Mouse (Mus musculus) frontal cortex, postnatal 25 days (tissue): Measurements from ENCODE around the gene Tmem108.

Source experiments
- DNase-seq, 2 experiments: peaks; one replicate each; pipeline ENCODE4 v3.0.0; 2022; ENCODE audit warnings: low spot score in 2 of 2

Gene Tmem108

DNA sequence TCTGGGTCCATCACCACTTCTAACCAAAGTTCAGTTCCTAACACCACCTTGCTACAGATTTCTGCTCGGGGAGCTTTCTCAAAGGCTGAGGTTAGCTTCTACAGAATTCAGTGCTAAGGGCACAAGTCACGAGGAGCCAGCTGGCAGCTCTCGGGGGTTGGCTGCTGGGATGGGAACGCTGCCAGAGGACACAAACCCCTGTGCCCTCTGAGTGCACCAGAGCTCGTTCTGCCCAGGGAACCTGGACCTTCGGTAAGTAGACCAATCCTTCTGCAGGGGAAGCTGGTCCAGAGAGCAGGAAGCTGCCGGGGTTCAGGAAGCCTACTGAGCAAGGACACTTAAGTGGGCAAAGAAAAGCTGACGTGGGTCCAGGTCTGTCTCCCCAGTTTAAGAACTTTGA, 40.6 kb downstream of the Tmem108 start:
- no peak for DNase-seq

DNA sequence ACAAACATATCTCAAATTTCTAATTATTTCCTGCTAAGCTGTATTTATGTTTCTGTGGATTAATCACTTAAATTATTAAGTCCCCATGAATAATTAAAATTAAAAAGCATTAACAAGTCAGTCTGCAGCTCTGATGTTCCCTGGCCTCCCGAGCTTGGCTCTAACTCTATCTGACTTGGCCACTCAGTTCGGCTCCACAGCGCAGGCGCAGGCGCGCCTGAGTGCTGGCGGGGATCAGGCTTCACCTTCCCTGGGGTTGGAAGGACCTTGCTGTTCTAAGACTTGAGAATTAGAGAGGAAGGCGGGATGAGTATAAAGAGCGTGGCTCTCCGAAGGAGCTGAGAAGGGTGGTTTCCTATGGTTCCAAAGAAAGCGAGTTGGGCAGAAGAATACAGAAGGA, 41.6 kb downstream of the Tmem108 start:
- no peak for DNase-seq

DNA sequence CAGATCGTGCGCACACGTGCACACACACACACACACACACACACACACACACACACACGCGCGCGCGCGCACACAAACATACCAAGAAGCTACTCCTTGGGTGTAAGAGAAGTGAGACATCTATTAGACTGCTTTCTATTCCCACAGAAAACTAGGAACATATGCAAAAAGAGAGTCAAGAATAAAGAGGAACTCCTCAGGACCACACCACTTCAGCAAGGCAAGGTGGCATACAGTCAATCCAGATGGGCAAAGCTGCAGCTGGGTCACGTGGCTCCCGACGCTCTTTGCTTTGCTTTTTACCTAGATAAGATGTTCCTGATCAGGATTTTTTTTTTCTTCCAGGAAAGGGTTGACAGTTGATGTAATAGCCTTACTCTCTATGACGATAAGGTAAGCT, 45.6 kb downstream of the Tmem108 start:
- no peak for DNase-seq

DNA sequence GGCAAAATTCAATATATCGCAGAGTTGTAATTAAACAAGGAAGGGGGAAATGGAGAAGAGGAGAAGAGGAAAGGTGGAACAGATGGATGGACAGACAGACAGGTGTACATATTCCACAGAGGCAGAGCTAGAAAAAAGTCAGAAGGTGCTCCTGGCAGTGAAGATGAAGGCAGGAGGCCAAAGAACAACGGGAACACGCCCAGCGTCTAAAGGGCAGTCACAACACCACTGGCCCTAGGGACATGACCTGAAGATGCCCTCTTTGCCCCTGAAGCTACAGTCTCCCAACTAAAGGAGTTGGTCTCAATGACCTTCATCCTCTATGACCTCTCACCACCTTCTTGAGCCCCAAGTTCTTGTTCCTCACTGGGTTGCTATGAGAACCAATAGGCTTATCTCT, 46.3 kb downstream of the Tmem108 start:
- DNase-seq: no peak

DNA sequence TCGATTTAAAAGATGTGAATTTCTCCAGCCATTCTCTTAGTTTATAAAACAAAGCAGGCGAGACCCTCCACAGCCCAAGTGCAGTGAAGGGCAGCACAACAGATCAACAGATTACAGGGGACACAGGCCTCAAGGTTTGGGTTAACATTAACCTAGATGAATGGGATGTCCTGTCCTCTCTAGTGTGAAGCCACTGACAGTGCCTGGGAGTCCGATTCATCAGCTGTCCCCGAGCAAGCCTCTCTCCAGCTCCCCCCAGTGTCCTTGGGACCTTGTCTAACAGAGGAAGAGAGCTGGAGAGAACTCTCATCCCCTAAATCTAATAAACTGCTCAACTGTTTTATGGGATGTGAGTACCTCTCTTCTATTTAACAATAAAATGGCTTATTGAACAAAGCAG, 48.4 kb downstream of the Tmem108 start:
- no peak for DNase-seq

DNA sequence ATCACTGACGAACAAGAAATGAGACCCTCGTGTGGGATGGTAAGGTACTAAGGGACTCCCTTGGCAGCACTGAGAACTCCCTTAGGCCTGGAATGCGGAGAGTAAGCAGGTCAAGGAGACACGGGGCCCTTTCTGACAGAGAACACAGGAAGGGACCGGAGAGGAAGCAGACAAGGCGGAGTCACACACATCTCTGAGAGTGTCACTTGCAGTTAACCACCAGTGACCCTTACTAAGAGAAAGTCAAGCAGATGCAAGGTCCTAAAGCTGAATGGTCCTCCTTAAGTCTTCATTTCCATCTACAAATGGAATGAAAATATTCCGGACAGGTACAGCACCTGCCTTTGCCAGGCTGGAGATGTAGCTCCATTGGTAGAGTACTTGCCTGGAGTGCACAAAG, 48.9 kb downstream of the Tmem108 start:
- DNase-seq: no peak

DNA sequence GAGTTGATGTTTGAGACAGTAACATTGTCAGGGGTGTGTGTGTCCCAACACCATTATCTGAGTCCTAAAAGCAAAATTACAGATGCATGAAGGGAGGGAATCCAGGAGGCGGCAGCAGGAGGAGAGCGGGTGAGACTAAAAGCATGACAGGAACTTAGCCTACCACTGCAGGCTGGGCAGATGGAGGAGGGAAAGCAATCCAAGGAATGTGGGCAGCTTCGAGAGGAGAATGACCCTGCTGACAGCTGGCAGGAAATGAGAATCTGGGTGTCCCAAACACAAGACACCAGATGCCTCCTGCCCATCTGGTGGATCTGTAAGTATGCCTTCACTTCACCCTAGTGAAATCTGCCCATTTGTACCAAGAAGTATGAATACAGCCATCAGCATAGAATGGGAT, 51.9 kb downstream of the Tmem108 start:
- no peak for DNase-seq

DNA sequence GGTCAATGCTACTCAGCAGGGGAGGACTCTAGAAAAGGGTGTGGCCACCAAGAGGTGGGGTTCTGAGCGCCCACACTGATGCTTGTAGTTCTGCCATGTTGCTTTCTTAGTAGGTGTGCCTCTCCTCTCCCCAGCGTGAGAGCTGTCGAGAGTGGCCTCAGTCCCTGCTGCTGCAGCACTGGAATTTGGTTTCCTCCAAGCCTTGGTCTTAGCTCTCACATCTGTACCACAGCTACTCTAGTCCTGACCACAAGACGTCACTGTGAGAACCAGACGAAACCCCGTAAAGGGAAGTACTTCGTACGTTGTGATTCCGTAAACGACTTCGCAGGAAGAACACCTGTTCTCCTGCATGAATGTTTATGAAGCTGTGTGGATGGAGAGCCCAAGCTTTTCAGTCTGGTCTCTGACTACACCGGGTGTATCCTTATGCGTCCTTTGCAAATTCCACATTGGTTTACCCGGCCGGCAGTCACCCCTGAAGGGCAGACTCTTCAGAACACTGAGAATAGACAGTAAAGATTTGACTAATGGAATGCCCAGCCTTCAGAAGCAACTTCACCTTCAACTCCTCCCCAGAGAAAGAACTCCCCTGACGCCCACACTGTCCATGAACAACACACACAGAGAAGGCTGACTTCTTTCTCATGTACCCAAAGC, 53.0 kb downstream of the Tmem108 start:
- no peak for DNase-seq

DNA sequence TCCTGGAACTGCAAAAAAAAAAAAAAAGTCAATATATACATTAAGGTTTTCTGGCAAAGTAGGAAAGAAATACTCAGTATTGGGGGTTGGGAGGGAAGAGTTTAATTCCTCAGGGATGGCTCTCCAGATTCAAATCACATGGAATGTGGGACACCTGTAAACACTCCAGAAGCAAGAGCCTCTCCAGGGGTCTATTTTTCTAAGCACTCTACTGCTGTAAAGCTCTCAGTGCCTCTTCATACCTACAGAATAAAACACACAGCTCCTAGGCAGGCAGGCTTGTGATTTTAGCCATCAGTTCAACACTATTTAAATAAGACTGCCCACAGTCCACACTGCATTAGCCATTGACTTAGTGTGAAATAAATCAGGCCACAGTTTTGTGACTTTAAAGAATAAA, 53.8 kb downstream of the Tmem108 start:
- no peak for DNase-seq

DNA sequence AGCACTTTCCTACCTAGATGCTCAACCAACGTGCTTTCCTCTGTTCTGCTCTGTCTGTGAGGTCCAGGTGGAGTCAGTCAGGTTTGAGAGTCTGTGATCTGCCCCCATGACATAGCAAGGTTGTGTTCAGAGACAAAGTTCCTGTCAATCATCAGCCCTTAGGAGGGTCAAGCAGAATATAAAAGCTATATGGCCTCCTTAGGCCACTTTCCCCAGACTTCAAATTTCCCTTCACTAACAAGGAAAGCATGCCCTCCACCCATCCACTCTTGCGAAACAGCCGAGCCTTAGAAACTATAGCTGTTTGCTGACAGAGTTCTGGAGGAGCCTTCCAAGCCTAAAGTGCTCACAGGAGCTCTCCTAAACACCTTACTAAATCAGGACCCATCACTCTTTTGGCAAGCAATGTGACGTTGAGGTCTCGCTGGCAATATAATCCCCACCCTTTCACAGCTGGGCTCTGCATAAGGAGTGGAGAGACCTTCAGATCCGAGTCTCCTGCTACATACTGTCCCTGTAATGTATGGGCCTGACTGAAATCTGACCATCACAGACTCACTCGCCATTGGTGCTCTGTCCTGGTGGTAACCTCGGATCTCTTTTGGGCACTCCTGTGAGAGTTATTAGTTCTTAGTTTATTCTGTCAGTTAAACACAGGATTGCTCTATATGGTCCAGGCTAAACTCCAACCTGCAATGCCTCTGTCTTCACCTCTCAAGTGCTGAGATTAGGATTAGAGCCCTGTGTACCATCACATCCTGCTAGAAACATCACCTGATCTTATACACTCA, 54.4 kb downstream of the Tmem108 start:
- no peak for DNase-seq

DNA sequence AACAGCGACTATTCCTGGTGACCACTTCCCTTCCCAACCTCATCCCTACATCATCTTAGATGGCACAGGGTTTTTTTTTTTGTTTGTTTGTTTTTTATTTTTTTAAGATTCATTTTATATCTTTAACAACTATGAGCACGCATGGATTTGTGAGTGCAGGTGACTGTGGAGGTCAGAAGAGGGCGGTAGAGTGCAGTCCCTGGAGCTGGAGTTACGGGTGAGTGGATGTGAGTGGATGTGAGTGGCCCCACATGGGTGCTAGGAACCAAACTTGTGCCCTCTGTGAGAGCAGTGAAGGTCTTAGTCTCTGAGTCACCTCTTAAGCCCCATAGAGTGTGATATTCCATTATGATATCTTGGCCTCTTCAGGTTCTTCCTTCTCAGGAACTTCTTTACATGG, 55.9 kb downstream of the Tmem108 start:
- DNase-seq: no peak

DNA sequence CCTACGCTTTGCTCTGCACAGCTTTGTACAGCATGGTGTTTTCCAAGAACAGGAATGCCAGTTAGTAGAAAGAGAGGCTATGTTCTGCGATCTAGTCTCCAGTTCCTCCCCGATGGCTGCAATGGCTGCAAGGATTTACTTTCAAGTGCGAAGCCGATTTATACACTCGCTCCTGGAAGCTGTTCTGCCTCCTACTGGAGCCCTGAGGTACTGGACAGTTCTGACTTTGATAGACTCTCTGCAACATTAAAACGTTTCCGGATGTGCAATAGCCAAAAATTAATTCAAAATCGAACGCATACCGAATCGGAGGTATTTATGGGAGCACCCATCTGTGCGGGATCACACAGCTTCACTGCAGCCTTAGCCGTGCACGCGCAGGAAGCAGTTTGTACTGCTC, 58.6 kb downstream of the Tmem108 start:
- no peak for DNase-seq

DNA sequence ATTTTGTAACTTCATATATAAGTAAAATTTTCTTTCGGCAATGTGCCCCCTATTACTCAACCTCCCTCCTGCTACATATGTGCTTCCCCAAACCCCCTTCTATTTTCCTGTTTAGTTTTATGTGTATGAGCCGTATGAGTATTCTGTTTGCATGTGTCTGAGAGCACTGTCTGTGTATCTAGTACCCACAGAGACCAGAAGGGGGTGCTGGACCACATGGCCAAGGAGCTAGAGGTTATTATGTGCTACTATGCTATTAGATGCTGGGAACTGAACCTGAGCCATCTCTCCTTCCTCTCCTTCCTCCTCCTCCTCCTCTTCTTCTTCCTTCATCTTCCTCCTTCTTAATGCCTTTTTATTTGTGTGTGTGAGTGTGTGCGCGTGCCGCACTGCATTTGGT, 59.2 kb downstream of the Tmem108 start:
- no peak for DNase-seq

DNA sequence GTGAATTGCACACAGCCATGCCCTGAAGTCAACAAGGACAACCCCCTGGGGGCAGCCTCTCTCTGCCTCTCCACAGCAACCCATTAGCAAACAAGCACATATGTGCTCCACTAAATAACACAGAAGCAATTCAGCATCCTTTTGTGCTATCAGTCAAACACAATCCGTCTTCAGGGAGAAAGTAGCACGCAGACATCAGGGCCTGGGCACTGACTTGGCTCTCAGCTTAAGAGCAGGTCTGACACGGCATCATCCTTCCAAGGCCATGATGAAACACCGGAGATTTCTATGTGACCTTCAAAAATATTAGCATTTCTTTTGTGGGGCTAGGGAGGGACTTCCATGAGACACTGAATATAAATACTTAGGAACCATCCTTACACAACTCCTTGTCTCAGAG, 60.2 kb downstream of the Tmem108 start:
- DNase-seq: no peak

DNA sequence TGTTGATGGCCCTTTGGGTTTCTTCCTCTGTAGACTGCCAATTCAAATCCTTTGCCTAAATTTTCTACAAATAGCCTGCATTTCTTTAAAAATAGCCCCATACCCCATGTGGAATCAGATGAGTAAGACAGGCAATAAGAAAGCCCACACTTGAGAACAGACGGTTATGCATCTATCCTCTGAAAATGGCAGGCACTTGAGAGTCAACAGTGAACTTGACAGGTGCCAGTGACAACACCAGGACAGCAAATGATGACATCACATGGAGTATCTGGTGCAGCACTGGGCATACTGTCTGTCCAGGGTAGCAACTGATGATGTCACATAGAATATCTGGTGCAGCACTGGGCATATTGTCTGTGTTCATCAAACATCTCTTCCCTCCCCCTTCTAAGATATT, 61.4 kb downstream of the Tmem108 start:
- DNase-seq: no peak

DNA sequence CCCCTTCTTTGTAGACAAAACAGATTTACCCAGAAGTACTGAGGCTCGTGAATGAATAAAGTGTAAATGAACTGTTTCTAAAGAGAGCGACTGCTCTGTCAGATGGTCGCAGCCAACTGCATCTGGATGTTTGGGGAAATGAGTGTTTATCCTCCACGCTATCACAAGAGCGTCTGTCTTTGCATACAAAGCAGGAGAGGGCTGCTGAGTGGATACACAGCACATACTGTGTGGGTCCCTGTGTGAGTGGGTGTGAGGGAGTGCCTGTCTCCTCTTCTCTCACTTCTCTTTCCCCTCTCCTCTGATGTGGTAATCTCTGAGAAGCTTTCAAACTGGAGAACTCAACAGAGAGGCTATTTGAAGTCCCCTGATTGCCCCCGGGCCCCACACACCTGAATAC, 64.7 kb downstream of the Tmem108 start:
- DNase-seq: no peak

DNA sequence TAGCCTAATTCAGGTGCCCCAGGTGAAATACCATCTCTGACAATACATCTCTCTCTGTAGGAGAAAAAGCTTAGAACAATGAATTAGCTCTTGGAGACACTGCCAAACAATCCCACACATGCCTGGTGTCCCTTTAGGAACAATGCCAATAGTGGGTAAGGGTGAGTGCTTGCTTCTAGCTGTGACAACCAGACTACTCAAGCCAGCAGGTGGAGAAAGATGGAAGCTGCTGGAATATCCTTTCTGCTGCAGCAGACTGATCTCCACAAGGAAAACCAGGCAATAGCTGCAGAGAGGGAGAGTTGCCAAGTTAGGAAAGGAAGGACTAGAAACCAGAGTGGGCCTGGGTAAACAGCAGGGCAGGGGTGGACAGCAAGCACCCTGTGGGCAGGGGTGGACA, 67.8 kb downstream of the Tmem108 start:
- DNase-seq: no peak

DNA sequence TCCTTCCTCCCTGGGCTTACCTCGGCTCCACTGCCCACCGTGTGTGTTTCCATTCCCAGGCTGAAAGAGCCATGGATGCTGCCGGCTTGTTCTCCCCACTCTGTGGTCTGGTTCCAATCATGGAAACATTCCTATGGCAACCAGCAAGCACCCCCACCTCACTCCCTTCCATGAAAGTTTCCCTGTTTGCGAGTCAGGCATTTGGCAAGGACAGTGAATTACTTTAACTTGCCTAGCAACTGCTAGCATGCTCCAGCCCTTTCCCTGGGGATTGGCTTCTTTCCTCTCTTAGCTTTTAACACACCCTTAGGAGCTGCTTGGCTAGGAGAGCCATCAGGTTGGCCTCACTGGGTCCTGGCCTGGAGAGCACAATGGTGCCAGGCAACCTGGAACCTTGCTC, 68.9 kb downstream of the Tmem108 start:
- DNase-seq: peak in 1 of 2 experiments; percentile 36

DNA sequence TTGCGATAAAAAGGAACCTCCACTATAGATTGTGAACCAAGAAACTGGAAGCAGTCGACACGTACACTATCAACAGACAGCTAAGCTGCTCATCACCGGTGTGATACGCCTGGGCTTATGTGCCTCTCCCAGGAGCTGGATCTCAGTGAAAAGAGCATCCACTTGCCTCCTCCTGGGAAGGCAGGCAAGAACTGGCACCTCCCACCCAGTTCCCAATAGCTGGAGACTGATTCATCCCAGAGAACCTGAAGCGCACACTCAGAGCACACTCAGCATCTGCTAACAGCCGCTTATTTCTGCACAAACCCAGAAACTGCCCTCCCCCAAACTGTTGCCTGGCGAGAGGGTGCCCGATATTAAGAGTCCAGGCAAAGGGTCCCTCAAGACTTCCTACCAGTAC, 69.8 kb downstream of the Tmem108 start:
- DNase-seq: no peak

DNA sequence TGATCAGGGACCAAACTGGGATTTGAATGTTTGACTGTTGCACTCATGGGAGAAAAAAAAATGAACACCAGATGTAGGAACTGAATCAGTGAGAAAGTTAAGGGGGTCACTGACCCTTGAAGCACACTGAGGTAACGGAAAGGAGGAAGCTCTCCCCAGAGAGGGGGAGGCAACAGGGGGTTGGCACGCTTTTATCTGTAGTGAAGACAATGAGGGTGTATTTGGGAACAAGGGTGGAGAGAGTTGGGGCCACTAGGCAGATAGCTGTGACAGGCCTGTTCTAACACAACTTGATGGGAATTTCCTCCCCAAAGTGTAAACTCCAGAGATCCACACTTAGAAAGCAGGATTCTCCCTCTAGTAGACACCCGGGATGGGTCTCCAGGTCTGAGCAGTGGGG, 71.2 kb downstream of the Tmem108 start:
- DNase-seq: no peak

DNA sequence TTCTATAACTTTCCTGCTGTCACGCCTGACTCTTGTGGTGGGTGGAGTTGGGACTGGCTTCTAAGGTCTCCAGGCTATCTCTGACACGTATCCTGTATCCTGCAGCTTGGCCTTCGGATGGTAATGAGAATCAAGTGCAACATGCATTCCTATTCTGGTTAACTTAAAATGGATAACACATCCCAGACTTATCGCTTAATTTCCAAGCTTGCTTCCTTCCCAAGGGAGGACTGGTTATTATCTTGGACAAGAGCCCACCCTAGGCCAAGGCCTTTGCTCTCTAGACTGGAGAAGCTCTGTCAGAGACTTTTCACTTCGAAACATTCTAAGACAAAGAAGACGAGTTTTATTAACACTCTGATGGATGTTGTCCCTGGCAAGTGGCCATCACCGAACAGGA, 71.9 kb downstream of the Tmem108 start:
- DNase-seq: no peak

DNA sequence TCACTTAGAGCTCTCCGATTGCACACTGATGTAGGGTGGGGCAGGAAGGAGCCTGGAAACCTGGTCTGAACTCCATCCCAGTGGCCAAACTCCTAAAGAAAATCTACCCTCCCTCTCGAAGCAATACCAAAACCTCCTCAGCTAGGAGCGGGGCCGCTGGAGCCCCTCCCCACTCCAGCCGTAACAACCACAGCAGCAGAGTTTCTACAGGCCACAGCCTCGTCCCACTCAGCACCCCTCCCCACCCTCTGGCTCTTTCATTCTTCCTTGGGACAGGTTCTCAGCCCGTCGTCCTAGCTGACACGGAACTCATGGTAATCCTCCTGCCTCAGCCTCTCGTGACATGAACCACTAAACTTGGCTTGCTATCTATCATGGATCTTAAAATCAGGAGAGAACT, 72.6 kb downstream of the Tmem108 start:
- no peak for DNase-seq

DNA sequence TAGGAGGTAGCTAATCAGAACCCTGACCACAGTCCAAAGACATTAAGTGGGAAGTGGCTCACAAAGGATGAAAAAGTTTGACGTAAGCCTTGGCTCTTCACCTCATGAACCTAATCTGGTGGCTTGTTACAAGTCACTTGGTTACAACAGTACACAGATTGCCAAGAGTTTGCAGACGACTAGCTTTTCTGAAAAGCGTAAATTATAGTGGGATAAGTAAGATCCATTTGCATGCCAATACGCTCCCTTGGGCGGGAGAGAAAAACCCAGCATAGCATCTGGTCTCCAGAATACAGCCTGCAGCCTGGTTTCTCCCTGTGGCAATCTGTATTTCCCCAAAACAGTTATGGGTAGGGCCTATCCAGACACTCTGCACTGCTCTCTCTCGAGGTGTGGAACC, 74.5 kb downstream of the Tmem108 start:
- no peak for DNase-seq
